Mouse (Mus musculus) kidney, embryonic 16.5 days (tissue): ENCODE measurements at regions not wholly inside any gene's neighbourhood (a gene's known extent, or its start where the extent isn't known, plus 50 kb on each side); places are given as distances from the start of the nearest gene placed in this dataset.
A peak's percentile ranks its signal among the peaks of the same experiment; 100 is the strongest.

Source experiments
- ATAC-seq: fragments of 200-750 bp; cut with Nextera tagmentation; 2 replicates; pipeline ENCODE4 v1.8.0; 2017; ENCODE audit warnings: moderate TSS enrichment; ENCODE audit not compliant: low FRiP score, low TSS enrichment
- H3K27ac ChIP-seq: fragments of 300-500 bp; sonication (generic); 2 replicates; pipeline ENCODE4 v1.5.1; 2014; ENCODE audit warnings: low read length
- H3K27me3 ChIP-seq: fragments of 300-500 bp; sonication (generic); 2 replicates; pipeline ENCODE4 v1.6.1; 2014; ENCODE audit warnings: low read length, control low read depth, mixed read lengths; ENCODE audit not compliant: insufficient read depth
- H3K36me3 ChIP-seq: fragments of 300-500 bp; sonication (generic); 2 replicates; pipeline ENCODE4 v1.6.1; 2014; ENCODE audit warnings: low read length, control low read depth, mixed read lengths; ENCODE audit not compliant: insufficient read depth
- H3K4me1 ChIP-seq: fragments of 300-500 bp; sonication (generic); 2 replicates; pipeline ENCODE4 v1.6.1; 2014; ENCODE audit warnings: low read length, control low read depth, mixed read lengths; ENCODE audit not compliant: insufficient read depth
- H3K4me2 ChIP-seq: fragments of 300-500 bp; sonication (generic); replicated peaks from 2 replicates; pipeline ENCODE4 v1.6.1; 2014; ENCODE audit warnings: low read depth, low read length
- H3K4me3 ChIP-seq: fragments of 300-500 bp; sonication (generic); 2 replicates; pipeline ENCODE4 v1.5.1; 2014; ENCODE audit warnings: mild to moderate bottlenecking, low read length
- H3K9ac ChIP-seq: fragments of 300-500 bp; sonication (generic); replicated peaks from 2 replicates; pipeline ENCODE4 v1.6.1; 2014; ENCODE audit warnings: low read length
- H3K9me3 ChIP-seq: fragments of 300-500 bp; sonication (generic); 2 replicates; pipeline ENCODE4 v1.6.1; 2016; ENCODE audit warnings: low read length, control low read depth
- WGBS: fragments of 180-500 bp; shearing (Covaris S2); extraction: QIAGEN DNeasy Blood & Tissue Kit; methylation state at CpG from one replicate; pipeline ENCODE4 v1.1.7; 2014; 5-methylcytosine and 5-hydroxymethylcytosine counted together

DNA sequence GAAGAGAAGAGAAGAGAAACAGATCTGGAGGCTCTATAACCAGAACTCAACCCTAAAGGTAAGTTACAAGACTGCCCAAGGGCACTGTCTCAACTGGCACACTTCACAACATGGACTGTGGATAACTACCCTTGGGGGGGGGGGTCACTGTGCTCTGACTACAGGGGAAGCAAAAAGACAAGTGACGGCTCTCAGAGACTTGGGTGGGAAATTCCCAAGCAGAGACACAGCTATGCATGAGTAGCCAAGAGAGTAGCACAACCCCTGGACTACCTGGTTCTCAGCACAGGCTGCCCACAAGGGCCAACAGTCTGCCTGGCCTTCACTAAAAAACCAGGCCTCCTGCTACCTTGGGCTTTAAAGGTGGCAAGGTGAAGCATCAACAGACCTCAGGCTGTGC is 146.3 kb upstream of the Tle3 start:
- ATAC-seq, result no peak
- Histone ChIP-seq H3K36me3 (no peaks in the 10 kb centered on the region), H3K4me2 (no peak overlapping the region), H3K4me1 (peaks cover 13% of the 10 kb centered on the region; the same call in 1 of the 2 replicates), H3K4me3 (no peak overlapping the region), H3K9ac (no peak overlapping the region), H3K27ac (no peak overlapping the region), H3K27me3 (peaks cover 5% of the 10 kb centered on the region), H3K9me3 (peaks cover 7% of the 10 kb centered on the region; the same call in 1 of the 2 replicates)
- WGBS, result 64% methylated on average over 1 of the region's 1 CpGs

DNA sequence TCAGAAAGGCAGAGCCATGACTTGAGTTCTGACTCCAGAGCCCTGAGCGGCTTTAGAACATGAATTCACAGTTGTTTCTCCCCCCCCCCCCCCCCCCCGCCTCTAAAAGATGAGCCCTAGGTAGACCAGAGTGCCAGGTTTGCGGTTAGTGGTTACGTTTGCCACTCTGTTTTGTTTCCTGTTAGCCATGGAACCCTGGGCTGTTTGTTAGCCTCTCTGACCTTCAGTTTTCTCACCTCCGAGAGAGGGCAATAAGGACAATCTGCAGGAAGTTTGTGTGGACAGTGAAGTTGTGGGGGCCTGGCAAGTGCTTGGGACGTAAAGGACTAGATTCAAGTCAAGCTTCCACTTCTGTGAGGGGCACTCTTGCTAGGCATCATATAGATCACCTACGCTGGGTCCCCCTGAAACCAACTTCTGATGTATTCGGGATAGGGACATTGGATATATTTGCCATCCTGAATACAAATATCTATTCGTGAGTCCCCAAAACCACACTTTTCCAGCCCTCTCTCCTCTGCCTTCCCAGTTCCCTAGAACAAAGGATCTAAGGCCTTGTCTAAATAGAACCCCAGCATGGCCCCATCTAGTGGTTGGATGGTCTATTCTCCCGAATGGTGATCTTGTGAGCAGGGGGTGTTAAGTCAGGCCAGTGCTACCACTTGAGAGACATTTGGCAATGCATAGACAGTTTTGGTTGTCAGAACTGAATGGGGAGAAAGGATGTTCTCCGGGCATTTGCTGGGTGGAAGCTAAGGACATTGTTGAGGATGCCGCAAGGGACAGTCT is 145.4 kb upstream of the Tle3 start:
- Histone ChIP-seq H3K9me3 (peaks cover 7% of the 10 kb centered on the region; the same call in 1 of the 2 replicates), H3K4me3 (no peak overlapping the region), H3K27ac (no peak overlapping the region), H3K4me1 (peaks cover 13% of the 10 kb centered on the region; the same call in 1 of the 2 replicates), H3K9ac (no peak overlapping the region), H3K36me3 (no peaks in the 10 kb centered on the region), H3K27me3 (peaks cover 5% of the 10 kb centered on the region; the same call in 1 of the 2 replicates), H3K4me2 (no peak overlapping the region)
- ATAC-seq, result no peak
- WGBS, result 83% methylated on average over 12 of the region's 12 CpGs

DNA sequence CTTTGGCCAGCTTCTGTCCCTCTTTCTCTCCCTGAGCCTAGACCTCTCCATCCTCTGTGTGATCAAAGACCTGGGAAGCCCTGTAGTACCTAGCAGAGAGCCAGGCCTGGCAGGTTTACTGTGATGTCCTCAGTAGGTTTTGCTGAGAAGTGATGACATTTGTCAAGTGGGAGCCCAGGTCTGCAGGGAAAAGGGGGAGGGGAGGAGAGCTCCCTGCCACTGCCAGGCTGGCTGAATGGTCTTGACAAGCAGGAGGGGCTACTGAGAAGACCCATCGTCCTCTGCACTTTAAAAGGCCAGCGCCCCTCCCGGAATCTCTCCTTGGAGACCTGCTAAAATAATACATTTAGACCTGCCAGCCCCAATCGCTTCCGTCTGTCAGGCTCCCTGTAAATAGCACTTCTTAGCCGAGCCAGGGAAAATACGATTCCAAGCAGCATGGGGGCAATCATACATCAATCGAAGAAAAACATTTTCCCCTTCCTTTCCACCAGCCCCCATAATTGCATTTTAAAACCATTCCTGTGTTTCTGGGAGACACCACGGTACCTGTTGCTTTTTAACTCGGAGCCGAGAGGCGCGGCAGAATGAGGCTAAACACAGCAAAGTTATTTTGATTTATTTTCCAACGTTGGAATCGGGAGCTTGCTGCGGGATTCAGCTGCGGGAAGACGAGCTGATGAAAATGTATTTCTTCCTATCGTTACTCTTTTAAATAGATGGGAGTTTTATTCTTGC is 144.5 kb upstream of the Tle3 start:
- peaks cover 5% of the 10 kb centered on the region; the same call in 1 of the 2 replicates for H3K27me3 ChIP-seq
- peaks cover 7% of the 10 kb centered on the region; the same call in 1 of the 2 replicates for H3K9me3 ChIP-seq
- H3K36me3 ChIP-seq, result no peaks in the 10 kb centered on the region
- no peak overlapping the region for H3K4me3 ChIP-seq
- H3K4me2 ChIP-seq, result peak overlapping the region; percentile 31; the same call in 1 of the 2 replicates
- WGBS, result 18% methylated on average over 19 of the region's 19 CpGs
- no peak overlapping the region for H3K27ac ChIP-seq
- H3K4me1 ChIP-seq, result peaks cover 13% of the 10 kb centered on the region; the same call in 1 of the 2 replicates
- peak overlapping the region; percentile 24; the same call in 1 of the 2 replicates for H3K9ac ChIP-seq
- ATAC-seq, result no peak

DNA sequence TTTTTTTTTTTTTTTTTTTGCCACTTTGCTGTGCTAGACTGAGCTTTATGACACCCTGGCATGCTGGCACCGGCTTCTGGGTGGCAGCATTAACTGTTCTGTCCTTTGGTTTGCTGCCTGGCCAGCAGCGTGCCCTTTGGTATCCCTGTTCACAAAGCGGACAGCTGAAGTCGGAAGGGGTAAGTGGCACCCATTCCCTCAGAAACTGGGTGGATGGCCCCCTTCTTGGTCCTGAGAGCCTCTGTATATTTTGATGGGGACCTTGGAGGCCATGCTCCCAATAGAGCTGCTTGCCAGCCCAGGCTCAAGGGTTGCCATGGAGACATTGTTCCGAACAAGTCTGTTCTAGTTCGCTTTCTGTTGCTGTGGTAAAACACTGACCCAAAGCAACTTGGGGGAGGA is 143.9 kb upstream of the Tle3 start:
- no peak for ATAC-seq
- H3K4me1 ChIP-seq, result peaks cover 13% of the 10 kb centered on the region; the same call in 1 of the 2 replicates
- no peak overlapping the region for H3K9ac ChIP-seq
- H3K27me3 ChIP-seq, result 0 out of 2 replicates have a peak, but pooled peaks cover 5% of the 10 kb centered on the region
- peak overlapping the region; percentile 31; the same call in 1 of the 2 replicates for H3K4me2 ChIP-seq
- 0 out of 2 replicates have a peak, but pooled peaks cover 4% of the 10 kb centered on the region for H3K9me3 ChIP-seq
- H3K36me3 ChIP-seq, result no peaks in the 10 kb centered on the region
- H3K4me3 ChIP-seq, result no peak overlapping the region
- 53% methylated on average over 6 of the region's 6 CpGs for WGBS
- no peak overlapping the region for H3K27ac ChIP-seq

DNA sequence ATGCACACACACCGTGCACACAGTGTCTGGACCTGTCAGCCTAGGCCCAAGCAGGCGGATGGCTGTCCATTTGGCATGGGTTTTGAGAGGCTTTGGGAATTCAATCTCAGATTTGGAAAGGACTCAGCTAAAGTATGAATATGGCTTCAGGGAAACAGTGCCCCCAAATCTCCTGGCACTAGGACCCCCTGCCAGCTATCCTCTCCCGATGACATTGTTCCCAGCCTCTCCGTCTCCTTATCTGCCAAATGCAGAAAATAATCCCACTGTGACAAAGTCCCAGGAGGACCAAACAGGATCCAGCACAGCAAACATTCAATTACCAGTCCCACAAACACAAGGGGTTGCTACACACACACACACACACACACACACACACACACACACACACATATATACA is 141.9 kb upstream of the Tle3 start:
- Histone ChIP-seq H3K4me2 (no peak overlapping the region), H3K4me3 (no peak overlapping the region), H3K27me3 (0 out of 2 replicates have a peak, but pooled peaks cover 5% of the 10 kb centered on the region), H3K9me3 (no peaks in the 10 kb centered on the region), H3K4me1 (peaks cover 13% of the 10 kb centered on the region; the same call in 1 of the 2 replicates), H3K27ac (no peak overlapping the region), H3K36me3 (no peaks in the 10 kb centered on the region), H3K9ac (no peak overlapping the region)
- 82% methylated on average over 4 of the region's 4 CpGs for WGBS
- no peak for ATAC-seq

DNA sequence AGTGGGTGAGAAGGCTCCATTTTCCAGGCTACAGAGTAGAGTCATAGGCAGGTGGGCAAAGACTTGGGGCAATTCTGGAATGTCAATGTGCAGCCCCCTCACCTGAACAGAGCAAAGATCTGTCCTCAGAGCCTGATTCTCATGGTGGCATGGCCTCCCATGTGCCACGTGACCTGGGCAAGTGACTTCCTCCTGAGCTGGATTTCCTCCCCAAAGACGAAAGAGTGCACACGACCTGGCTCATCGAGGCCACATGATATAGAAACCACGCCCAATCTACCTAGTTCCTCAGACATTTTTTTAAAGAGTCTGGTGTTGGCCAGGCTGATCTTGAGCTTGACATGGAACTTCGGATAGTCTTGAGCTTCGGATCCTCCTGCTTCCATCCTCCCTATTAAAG is 139.5 kb upstream of the Tle3 start:
- H3K4me2 ChIP-seq, result no peak overlapping the region
- H3K4me1 ChIP-seq, result peaks cover 18% of the 10 kb centered on the region
- no peak overlapping the region for H3K9ac ChIP-seq
- no peak overlapping the region for H3K4me3 ChIP-seq
- no peaks in the 10 kb centered on the region for H3K9me3 ChIP-seq
- 87% methylated on average over 7 of the region's 7 CpGs for WGBS
- H3K36me3 ChIP-seq, result no peaks in the 10 kb centered on the region
- no peak for ATAC-seq
- peaks cover 12% of the 10 kb centered on the region for H3K27me3 ChIP-seq
- no peak overlapping the region for H3K27ac ChIP-seq

DNA sequence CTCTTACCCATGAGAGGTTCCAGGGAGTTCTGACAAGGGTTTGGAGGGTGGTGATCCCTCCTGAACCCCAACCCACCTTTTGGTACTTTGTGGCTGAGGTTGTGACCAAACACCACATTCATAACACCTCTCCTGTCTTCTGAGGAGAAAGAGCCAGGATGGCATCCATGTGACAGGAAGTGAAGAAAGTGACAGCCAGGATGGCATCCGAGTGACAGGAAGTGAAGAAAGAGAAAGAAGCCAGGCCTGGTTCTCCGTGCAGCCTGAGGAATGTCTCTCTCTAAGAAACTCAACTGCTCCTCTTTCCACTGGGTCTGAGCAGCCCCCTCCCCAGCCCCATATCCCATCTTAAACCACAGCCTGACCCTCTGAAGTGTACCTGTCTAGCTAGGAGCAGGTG is 138.9 kb upstream of the Tle3 start:
- Histone ChIP-seq H3K27me3 (peaks cover 12% of the 10 kb centered on the region), H3K9me3 (no peaks in the 10 kb centered on the region), H3K4me3 (no peak overlapping the region), H3K4me1 (peaks cover 12% of the 10 kb centered on the region), H3K9ac (no peak overlapping the region), H3K27ac (no peak overlapping the region), H3K4me2 (no peak overlapping the region), H3K36me3 (no peaks in the 10 kb centered on the region)
- WGBS, result 60% methylated on average over 2 of the region's 2 CpGs
- no peak for ATAC-seq

DNA sequence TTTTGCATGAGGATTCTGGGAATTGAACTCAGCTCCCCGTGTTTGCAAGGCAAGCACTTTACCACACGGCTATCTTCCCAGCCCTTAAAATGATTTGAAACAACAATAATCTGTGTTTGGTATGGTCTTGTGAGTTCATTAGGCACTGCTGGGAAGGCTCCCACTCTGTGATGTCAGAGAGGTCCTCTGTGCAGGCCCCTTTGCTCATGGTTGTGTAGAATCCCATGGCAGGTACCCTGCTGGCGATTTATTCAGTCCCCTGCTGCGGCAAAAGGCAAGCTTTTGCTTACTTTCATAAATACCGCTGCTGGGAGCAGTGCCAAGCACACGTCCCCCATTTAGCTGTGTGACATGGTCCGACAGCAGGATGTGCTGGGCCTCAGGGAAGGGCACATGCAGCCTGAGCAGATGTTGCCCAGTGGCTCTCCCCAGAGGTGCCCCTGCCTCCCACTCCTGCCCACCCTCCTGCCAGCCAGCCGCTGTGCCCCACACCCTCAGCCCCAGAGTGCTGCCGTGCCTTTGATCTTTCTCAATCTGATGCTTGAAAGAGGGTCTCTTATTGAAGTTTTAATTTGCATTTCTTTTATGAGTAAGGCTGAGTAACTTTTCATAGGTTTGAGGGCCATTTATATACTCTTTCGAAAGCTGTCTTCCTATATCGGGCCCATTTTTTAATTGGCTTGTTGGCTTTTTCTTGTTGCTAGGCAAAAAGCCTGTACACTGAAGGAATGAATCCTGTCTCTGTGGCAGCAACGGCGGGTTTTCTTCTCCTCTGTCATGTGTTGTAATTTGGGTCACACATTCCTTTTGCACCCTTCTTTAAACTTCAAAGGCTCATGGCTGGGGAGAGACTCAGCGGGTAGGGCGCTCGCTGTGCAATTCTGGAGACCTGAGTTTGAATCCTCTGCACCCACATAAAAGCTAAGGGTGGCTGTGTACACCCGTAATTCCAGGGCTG is 136.2 kb upstream of the Tle3 start:
- H3K4me1 ChIP-seq, result peaks cover 10% of the 10 kb centered on the region
- WGBS, result 35% methylated on average over 17 of the region's 17 CpGs
- H3K27me3 ChIP-seq, result peaks cover 8% of the 10 kb centered on the region
- peak; percentile 50 for ATAC-seq
- H3K36me3 ChIP-seq, result no peaks in the 10 kb centered on the region
- no peak overlapping the region for H3K27ac ChIP-seq
- no peak overlapping the region for H3K4me3 ChIP-seq
- no peak overlapping the region for H3K9ac ChIP-seq
- no peaks in the 10 kb centered on the region for H3K9me3 ChIP-seq
- H3K4me2 ChIP-seq, result no peak overlapping the region

DNA sequence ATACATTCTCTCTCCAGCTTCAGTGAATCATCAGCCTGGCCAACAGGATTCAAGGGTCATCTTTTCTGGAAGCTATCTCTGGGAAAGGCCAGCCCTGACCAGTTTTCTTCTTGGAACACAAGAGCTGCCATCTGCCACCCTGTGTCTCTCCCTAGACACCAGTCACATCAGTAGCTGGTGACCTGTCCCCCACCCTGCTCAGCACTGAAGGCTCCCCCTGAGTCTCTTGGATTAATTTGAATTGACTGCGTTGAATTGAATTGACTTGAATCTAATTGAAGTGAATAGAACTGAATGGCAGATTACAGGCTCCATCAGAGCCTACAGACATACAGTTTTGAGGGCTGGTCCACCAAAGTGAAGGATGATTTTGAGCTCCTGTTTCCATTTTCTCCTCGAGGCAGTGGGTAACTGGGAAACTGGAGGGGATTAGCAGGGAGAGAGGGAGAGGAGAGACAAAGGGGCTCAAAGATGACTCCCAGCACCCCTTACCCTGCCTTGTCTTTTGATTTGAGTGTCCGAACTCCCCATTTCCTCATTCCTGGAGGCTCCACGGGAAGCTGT is 133.4 kb upstream of the Tle3 start:
- Histone ChIP-seq H3K4me2 (no peak overlapping the region), H3K4me1 (peaks cover 13% of the 10 kb centered on the region), H3K9ac (no peak overlapping the region), H3K4me3 (no peak overlapping the region), H3K27me3 (peaks cover 8% of the 10 kb centered on the region), H3K36me3 (no peaks in the 10 kb centered on the region), H3K27ac (no peak overlapping the region), H3K9me3 (no peaks in the 10 kb centered on the region)
- 69% methylated on average over 4 of the region's 4 CpGs for WGBS
- ATAC-seq, result no peak
